Mouse (Mus musculus) liver, adult 2 months (tissue): Measurements from ENCODE around the gene Gsdmc4. TPM values are rescaled to one million over a fixed set of nuclear protein-coding genes. Genes with fewer than 3 reads are reported as not detected.
"Not testable (repeated sequence)": the region's sequence is repeated elsewhere in the genome, so short reads cannot be mapped to it uniquely, and the experiment has no call there.

Experiments used
- DNase-seq: peaks from one replicate; pipeline ENCODE4 v3.0.0-alpha.2; 2011; ENCODE audit warnings: low read depth, low spot score; ENCODE audit errors: extremely low read depth
- H3K27ac ChIP-seq: fragments of 200-500 bp; replicated peaks from 2 replicates; pipeline ENCODE4 v1.5.1; 2012; ENCODE audit warnings: low read depth, mild to moderate bottlenecking, control low read depth, inconsistent platforms, low read length; ENCODE audit not compliant: insufficient read depth
- H3K27me3 ChIP-seq: fragments of 200-500 bp; 2 replicates; pipeline ENCODE4 v1.6.1; 2012; ENCODE audit warnings: mild to moderate bottlenecking, moderate library complexity, low read length, inconsistent platforms; ENCODE audit not compliant: control insufficient read depth, insufficient read depth
- H3K36me3 ChIP-seq: fragments of 200-500 bp; 2 replicates; pipeline ENCODE4 v1.6.1; 2012; ENCODE audit warnings: low read length, inconsistent platforms; ENCODE audit not compliant: control insufficient read depth, insufficient read depth
- H3K4me1 ChIP-seq: fragments of 200-500 bp; 2 replicates; pipeline ENCODE4 v1.6.1; 2011; ENCODE audit warnings: low read length; ENCODE audit not compliant: control insufficient read depth, insufficient read depth
- H3K4me3 ChIP-seq: fragments of 200-500 bp; 2 replicates; pipeline ENCODE4 v1.5.1; 2011; ENCODE audit warnings: low read depth, mild to moderate bottlenecking, control low read depth, low read length, moderate library complexity; ENCODE audit not compliant: insufficient read depth
- H3K79me2 ChIP-seq: fragments of 200-500 bp; 2 replicates; pipeline ENCODE4 v1.6.1; 2012; ENCODE audit warnings: inconsistent platforms, mild to moderate bottlenecking, low read length, moderate library complexity; ENCODE audit not compliant: control insufficient read depth, insufficient read depth
- H3K9ac ChIP-seq: fragments of 200-500 bp; 2 replicates; pipeline ENCODE4 v1.6.1; 2012; ENCODE audit warnings: low read depth, mild to moderate bottlenecking, control low read depth, inconsistent platforms, low read length
- CTCF ChIP-seq: fragments of 200-500 bp; IDR thresholded peaks from 2 replicates; pipeline ENCODE4 v1.5.1; 2011; ENCODE audit warnings: low read depth, low read length, control low read depth
- POLR2A ChIP-seq: fragments of 200-500 bp; IDR thresholded peaks from 2 replicates; pipeline ENCODE4 v1.6.1; 2011; ENCODE audit warnings: low read length, control low read depth; ENCODE audit not compliant: insufficient read depth; ENCODE audit errors: extremely low read depth
- WGBS: fragments of 180-500 bp; shearing (Covaris S2); methylation state at CpG from one replicate; pipeline ENCODE4 v1.1.7; 2018; 5-methylcytosine and 5-hydroxymethylcytosine counted together
- polyA plus RNA-seq: library from polyadenylated mRNA; depleted of rRNA; stranded (reverse); fragments of >200 nt; gene quantifications from 2 replicates; pipeline ENCODE4 v1.2.3, GENCODE M21; 2012; rRNA removed
- total RNA-seq: library from RNA; depleted of rRNA; stranded (reverse); fragments of >200 nt; gene quantifications from 2 replicates; pipeline ENCODE4 v1.2.3, GENCODE M21; 2014; rRNA removed

Gene Gsdmc4
- total RNA-seq, result not detected in 2 replicates
- 0.10 and 0.17 TPM in 2 replicates for polyA plus RNA-seq

- H3K9ac ChIP-seq, H3K36me3 ChIP-seq, DNase-seq, H3K4me1 ChIP-seq, H3K27ac ChIP-seq, H3K4me3 ChIP-seq, H3K79me2 ChIP-seq, H3K27me3 ChIP-seq: not testable (repeated sequence)
- WGBS, result 74% methylated on average over 2 of the region's 2 CpGs
Measured at GRCm38 (mm10) chr15:63912197-63912596, at the start of gene Gsdmc4. Gene Gsdmc4, minus strand, starts transcription at chr15:63912297.

- Histone ChIP-seq H3K4me3 (no peak overlapping the region), H3K27me3 (no peaks in the 10 kb centered on the region), H3K36me3 (no peaks in the 10 kb centered on the region), H3K79me2 (no peaks in the 10 kb centered on the region; the same call in 1 of the 2 replicates), H3K4me1 (peaks cover 1% of the 10 kb centered on the region; the same call in 1 of the 2 replicates), H3K27ac (no peak overlapping the region), H3K9ac (no peak overlapping the region)
- TF ChIP-seq CTCF, result no peak
- TF ChIP-seq POLR2A, result no peak
- no peak for DNase-seq
- 76% methylated on average over 2 of the region's 2 CpGs for WGBS
Measured at GRCm38 (mm10) chr15:63960542-63960941, 48.4 kb upstream of the Gsdmc4 start.

- Histone ChIP-seq H3K36me3 (no peaks in the 10 kb centered on the region), H3K79me2 (no peaks in the 10 kb centered on the region), H3K4me1 (no peaks in the 10 kb centered on the region), H3K27ac (no peak overlapping the region), H3K27me3 (no peaks in the 10 kb centered on the region), H3K9ac (no peak overlapping the region), H3K4me3 (no peak overlapping the region)
- no peak for DNase-seq
- TF ChIP-seq CTCF, result no peak
- TF ChIP-seq POLR2A, result no peak
Measured at GRCm38 (mm10) chr15:63957553-63957952, 45.5 kb upstream of the Gsdmc4 start.

GRCm38 (mm10) chr15:63953256-63953655 lies 41.2 kb upstream of the Gsdmc4 start:
- H3K27ac ChIP-seq, result no peak overlapping the region
- H3K36me3 ChIP-seq, result no peaks in the 10 kb centered on the region; the same call in 1 of the 2 replicates
- H3K9ac ChIP-seq, result no peak overlapping the region
- H3K4me1 ChIP-seq, result no peaks in the 10 kb centered on the region
- no peak overlapping the region for H3K4me3 ChIP-seq
- 83% methylated on average over 4 of the region's 4 CpGs for WGBS
- H3K27me3 ChIP-seq, result no peaks in the 10 kb centered on the region
- TF ChIP-seq POLR2A (no peak), CTCF (no peak)
- DNase-seq, result no peak
- H3K79me2 ChIP-seq, result no peaks in the 10 kb centered on the region

- Histone ChIP-seq H3K4me3 (no peak overlapping the region), H3K9ac (no peak overlapping the region), H3K4me1 (no peaks in the 10 kb centered on the region), H3K27ac (no peak overlapping the region), H3K79me2 (no peaks in the 10 kb centered on the region), H3K27me3 (no peaks in the 10 kb centered on the region), H3K36me3 (peaks cover 40% of the 10 kb centered on the region)
- TF ChIP-seq POLR2A, result no peak
- TF ChIP-seq CTCF, result no peak
- no peak for DNase-seq
- 84% methylated on average over 1 of the region's 1 CpGs for WGBS
Measured at GRCm38 (mm10) chr15:63941221-63941620, 29.1 kb upstream of the Gsdmc4 start.

GRCm38 (mm10) chr15:63932656-63933055 lies 20.6 kb upstream of the Gsdmc4 start:
- no peak overlapping the region for H3K9ac ChIP-seq
- WGBS, result 94% methylated on average over 1 of the region's 1 CpGs
- no peak for TF ChIP-seq POLR2A
- no peak for TF ChIP-seq CTCF

More at GRCm38 (mm10) chr15:63932656-63933055, 20.6 kb upstream of the Gsdmc4 start:
- Histone ChIP-seq H3K27me3 (no peaks in the 10 kb centered on the region), H3K36me3 (peaks cover 34% of the 10 kb centered on the region), H3K79me2 (no peaks in the 10 kb centered on the region), H3K4me1 (no peaks in the 10 kb centered on the region), H3K4me3 (no peak overlapping the region), H3K27ac (no peak overlapping the region)
- DNase-seq, result no peak
